Mouse (Mus musculus) C2C12 (cell line): ENCODE measurements around the gene Fhit.

Experiments used
- CTCF ChIP-seq: IDR thresholded peaks from one replicate; pipeline ENCODE4 v1.5.1; 2011; ENCODE audit not compliant: control insufficient read depth, insufficient read depth, insufficient read length
- FOSL1 ChIP-seq: IDR thresholded peaks from one replicate; pipeline ENCODE4 v1.8.0; 2011; ENCODE audit warnings: mild to moderate bottlenecking, low read length; ENCODE audit not compliant: poor library complexity, insufficient read depth, severe bottlenecking
- MAX ChIP-seq: IDR thresholded peaks from one replicate; pipeline ENCODE4 v1.6.1; 2011; ENCODE audit warnings: mild to moderate bottlenecking, control low read depth
- USF1 ChIP-seq: IDR thresholded peaks from one replicate; pipeline ENCODE4 v1.6.1; 2011; ENCODE audit warnings: low read depth, mild to moderate bottlenecking, control low read depth, moderate library complexity

DNA sequence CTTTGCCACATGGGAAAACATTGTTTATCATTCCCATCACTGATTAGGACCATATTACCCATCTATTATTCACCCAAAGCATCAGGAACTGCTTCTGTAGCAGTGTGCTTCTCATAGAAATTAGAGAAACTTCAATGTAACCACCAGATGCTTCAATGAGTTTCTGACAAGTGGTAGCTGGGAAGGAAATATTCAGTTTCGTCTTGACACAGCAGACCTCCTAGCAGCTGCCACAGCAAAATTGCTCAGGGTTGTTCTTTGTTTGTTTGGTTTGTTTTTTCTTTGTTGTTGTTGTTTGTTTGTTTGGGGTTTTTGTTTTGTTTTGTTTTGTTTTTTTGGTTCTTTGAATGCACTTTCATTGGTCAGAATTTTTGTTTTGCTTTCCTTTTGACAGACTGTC is 798.5 kb downstream of the Fhit start:
- no peak for TF ChIP-seq USF1
- no peak for TF ChIP-seq CTCF
- TF ChIP-seq FOSL1: no peak
- no peak for TF ChIP-seq MAX
